Mouse (Mus musculus): ENCODE data around the gene Mex3d.

Gene Mex3d

DNA sequence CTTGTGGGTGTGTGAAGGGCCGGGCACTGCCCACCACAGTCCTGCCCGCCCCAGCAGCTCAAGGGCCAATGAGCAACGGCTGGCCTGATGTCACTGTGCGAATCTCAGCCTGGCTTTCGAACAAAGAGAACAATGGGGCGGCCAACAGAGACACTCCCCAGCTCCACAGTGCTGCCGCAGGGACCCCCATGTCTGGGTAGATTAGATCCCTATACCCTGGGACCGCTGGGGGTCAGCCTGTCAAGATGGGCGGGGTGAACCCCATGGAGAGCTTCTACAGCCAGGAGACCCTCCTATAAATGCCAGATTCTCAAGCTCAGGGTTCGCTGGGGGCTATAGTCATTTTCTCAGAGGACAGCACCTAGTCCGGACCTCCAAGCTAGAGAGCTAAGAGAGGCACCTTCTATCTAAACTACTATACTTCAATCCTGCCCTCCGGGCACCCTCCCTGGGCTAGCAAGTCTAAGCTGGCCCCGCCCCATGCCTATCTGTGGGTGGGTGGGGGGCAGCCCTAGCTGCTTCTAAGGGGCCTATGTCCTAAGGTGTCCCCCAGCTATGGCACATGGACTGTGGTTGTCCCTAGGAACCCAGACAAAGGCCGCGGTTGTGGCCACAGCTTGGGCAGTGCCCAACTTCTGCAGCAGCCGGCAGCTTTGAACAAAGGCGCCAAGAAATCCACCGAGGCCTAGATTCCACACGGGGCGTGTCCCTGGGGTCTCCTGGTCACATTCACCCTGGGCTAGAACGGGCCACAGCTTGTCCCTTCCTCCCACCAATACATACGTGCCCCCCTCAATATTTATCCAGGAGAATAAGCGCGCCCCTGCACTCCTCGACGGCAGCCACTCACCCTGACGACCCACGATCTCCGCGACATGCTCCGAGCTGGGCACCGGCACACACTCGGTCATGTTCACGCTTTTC is 1.4 kb downstream of the Mex3d start:
- no peak for DNase-seq

- peak in 1 of 2 experiments; percentile 46 for DNase-seq
Observed at GRCm38 (mm10) chr10:80385310-80385709, 2.1 kb downstream of the Mex3d start.

DNA sequence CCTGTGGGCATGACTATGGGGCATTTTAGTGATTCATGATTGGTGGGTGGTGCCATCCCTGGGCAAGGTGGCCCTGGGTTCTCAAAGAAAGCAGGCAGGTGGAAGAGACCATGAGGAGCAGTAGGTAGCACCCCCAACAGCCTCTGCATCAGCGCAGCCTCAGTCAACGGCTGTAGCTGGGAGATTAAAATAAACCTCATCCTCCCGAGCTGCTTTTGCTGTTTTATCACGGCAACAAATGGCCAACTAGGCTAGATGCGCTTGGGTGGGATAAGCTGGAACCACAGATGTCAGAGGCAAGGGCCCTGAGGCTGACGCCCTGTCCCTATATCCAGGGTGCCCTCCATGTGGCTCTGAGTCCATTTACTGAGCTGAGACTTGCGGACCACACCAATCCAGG is 2.8 kb downstream of the Mex3d start:
- DNase-seq, result no peak

DNA sequence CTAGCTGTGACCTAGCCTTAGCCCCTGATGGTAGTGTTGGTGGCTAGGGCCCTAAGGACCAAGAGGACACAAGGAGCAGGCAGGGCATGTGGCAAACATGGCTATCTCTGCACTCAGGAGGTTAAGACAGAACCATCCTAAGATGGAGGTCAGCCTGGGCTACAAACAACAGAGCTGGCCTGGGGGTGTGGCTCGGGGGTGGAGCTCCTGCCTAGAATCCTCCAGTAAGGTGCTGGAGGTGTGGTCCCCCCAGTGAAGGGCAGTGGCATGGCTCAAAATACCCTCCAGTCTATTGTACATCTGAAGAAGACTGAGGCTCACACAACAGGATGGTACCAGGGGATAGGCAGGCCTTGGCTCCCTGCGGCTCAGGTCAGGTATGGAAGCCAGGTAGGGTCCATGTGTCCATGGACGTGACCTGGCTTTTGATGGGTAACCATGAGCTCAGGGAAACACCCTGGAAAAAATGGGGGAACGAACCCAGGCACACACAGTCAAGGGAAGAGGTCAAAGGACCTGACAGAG is 3.3 kb downstream of the Mex3d start:
- no peak for DNase-seq

DNA sequence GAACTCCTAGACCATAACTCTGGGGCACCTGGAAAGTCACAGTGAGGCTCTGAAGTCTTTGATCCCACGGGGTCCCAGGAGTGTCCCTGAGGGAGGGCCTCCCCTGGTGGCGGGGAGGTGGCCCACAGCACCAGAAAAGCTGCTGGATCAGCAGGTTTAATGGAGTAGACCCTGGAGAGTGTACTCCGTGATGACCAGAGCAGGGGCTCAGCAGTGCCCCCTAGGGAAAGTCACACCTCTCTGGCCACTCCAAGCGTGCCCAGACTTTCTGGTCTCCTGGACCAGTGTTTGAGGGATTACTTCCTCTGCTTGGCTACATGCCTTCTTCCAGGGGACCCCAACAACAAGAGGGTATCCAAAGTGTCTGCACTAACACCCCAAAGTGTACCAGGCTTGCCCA is 4.0 kb downstream of the Mex3d start:
- no peak for DNase-seq

GRCm38 (mm10) chr10:80382641-80383365 is 4.7 kb downstream of the Mex3d start:
- DNase-seq, result no peak

DNA sequence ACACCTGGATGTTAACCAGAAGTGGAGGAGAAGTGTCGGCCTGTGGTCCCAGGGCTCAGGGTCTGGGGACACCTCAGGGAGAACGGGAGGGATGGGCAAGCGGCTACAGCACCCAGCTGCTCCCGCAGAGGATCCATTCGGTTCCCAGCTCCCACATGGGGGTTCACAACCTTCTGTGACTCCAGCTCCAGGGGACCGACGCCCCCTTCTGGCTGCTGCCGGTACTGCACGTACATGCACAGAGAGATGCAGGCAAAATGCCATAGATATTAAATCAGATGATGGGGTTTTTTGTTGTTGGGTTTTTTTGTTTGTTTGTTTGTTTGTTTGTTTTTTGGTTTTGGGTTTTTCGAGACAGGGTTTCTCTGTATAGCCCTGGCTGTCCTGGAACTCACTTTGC is 9.7 kb downstream of the Mex3d start:
- DNase-seq, result peak in 1 of 2 experiments; percentile 51

DNA sequence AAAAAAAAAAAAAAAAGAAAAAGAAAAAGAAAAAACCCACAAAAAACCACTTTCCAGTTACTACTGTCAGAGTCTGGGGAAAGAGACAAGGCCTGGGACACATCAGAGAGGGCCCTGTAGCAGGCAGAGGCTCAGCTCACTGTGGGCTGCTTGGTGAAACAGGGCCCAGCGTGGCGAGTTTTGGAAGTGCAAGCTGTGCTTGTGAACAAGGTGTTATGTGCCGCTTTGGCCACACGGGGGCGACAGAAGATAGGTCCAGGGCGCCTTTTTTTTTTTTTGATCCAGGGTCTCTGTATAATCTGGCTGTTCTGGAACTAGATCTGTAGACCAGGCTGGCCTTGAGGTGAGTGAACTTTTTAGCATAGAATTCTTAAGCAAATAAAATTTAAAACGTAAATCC is 11.3 kb downstream of the Mex3d start:
- peak; percentile 95 for DNase-seq

DNA sequence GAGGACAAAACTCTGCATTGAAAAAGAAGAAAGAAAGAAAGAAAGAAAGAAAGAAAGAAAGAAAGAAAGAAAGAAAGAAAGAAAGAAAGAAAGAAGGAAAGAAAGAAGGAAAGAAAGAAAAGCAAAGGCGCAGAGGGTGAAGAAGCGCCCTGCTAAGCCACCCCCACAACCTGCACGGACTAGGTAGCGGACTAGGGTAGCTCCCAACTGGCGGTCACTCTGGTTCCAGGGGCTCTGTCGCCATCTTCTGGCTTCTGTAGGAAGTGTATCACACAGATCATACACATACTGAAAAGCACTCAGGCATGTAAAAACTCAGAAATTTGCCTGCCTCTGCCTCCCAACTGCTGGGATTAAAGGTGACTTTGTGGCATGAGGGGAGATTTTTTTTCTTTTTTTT is 13.4 kb downstream of the Mex3d start:
- peak; percentile 85 to 93 for DNase-seq

- no peak for DNase-seq
Observed at GRCm38 (mm10) chr10:80372706-80373105, 14.8 kb downstream of the Mex3d start.

GRCm38 (mm10) chr10:80371983-80372382 is 15.5 kb downstream of the Mex3d start:
- no peak for DNase-seq

GRCm38 (mm10) chr10:80371411-80371966 is 16.0 kb downstream of the Mex3d start:
- DNase-seq, result peak; percentile 67 to 69

GRCm38 (mm10) chr10:80369995-80370747 is 17.3 kb downstream of the Mex3d start:
- DNase-seq, result no peak

DNA sequence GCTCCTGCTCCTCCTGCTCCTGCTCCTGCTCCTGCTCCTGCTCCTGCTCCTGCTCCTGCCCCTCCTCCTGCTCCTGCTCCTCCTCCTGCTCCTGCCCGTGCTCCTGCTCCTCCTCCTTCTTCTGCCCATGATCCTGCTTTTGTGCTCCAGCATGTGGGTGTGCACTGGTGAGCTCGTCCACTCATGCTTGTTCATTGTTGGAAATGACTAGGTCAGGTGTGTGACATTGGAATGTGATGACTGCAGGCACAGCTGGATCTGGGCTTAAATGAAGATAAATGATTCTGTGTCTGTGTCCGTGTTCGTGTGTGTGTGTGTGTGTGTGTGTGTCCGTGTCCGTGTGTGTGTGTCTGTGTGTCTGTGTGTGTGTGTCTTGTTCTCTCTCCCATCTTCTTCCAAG is 19.1 kb downstream of the Mex3d start:
- DNase-seq, result no peak

DNA sequence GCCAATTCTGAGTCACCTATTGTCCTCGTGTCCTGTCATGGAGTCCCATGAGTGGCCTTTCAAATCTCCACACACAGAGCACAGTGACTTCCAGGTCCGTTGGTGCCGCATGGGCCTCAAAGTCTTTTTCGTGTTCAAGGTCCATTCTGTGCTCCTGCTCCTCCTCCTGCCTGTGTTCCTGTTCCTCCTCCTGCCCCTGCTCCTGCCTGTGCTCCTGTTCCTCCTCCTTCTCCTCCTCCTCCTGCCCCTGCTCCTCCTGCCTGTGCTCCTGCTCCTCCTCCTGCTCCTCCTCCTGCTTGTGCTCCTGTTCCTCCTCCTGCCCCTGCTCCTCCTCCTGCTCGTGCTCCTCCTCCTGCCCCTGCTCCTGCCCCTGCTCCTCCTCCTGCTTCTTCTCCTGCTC is 19.5 kb downstream of the Mex3d start:
- DNase-seq, result no peak

GRCm38 (mm10) chr10:80365736-80366135 is 21.7 kb downstream of the Mex3d start:
- DNase-seq, result no peak

DNA sequence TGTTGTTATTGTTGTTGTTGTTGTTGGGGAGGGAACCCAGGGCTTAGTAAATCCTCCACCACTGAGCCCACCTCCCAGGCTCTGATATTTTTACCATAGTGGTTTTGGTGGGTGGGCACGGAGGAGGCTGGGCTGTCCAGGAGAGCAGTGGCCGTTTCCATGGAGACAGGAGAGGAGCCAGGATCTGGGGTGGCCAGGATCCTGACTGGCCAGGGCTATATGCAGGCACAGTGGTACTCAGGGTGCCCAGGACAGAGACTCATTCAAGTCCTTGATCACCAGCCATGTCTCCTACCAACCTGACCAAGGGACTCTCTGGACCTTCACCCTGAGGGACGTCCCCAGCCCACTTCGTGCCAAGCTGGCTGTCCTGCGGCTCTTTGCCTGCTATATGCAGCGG is 23.7 kb downstream of the Mex3d start:
- DNase-seq, result no peak

- DNase-seq, result peak; percentile 71 to 81
Observed at GRCm38 (mm10) chr10:80357994-80358639, 29.3 kb downstream of the Mex3d start.

DNA sequence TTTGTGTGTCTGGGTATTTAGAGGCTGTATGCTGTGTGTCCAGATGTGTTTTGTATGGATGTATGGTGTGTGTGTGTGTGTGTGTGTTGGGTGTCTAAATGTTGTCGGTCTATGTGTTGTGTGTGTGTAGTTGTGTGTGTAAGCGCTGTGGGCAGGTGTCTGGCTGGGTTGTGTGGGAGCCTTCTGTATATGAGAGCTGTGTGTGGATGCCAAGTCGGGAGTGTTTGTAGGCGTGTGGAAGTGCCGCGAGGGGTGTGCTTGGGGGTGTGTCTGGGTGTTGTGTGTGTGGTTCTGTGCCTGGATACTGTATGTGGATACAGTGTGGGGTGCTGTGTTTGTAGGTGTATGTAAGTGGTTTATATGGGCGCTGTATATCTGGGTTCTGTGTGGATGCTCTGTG is 30.1 kb downstream of the Mex3d start:
- DNase-seq, result no peak

- DNase-seq, result no peak
Observed at GRCm38 (mm10) chr10:80356737-80357136, 30.7 kb downstream of the Mex3d start.

- peak; percentile 69 to 79 for DNase-seq
Observed at GRCm38 (mm10) chr10:80356001-80356682, 31.3 kb downstream of the Mex3d start, which contains the start of gene Plk5. Gene Plk5 (plus strand): TSS chr10:80356459.
